In genomic region chr5:47983746-47984583, GRCm38 (mm10) we compare ENCODE assay signal across 8 mouse cellular contexts. TPM values are rescaled to one million over a fixed set of nuclear protein-coding genes. Genes with fewer than 3 reads are reported as not detected.
DNase-seq lines count a peak whose midpoint lies in the region; ATAC-seq and TF ChIP-seq lines count a peak whose summit lies in the region.

No protein-coding gene starts in this region.

- peaks cover 31% of the 10 kb centered on the region for H3K27me3 ChIP-seq in heart, embryonic 16.5 days (ENCODE audit: control insufficient read depth, insufficient read depth, low read length)
- H3K27me3 ChIP-seq in small intestine, adult 2 months (ENCODE audit: control insufficient read depth, insufficient read depth, low read length) = peaks cover 35% of the 10 kb centered on the region

- no peaks in the 10 kb centered on the region for H3K36me3 ChIP-seq in heart, embryonic 16.5 days (ENCODE audit: control insufficient read depth, insufficient read depth)
- H3K36me3 ChIP-seq in small intestine, adult 2 months (ENCODE audit: control insufficient read depth, insufficient read depth, low read length) = no peaks in the 10 kb centered on the region

- H3K9ac ChIP-seq in heart, embryonic 16.5 days (ENCODE audit: low read length) = peak overlapping the region; percentile 84

- TF ChIP-seq CTCF in left cerebral cortex, adult 2 months (IDR thresholded peaks at IDR 0.05) = no peak
- no peak for TF ChIP-seq CTCF in small intestine, adult 2 months (IDR thresholded peaks at IDR 0.05; ENCODE audit: extremely low read depth, insufficient read length, insufficient replicate concordance, low read depth, low read length)

- ATAC-seq in heart, embryonic 16.5 days (replicated peaks; ENCODE audit: extremely low read depth, insufficient read depth, low FRiP score) = no peak

- no peaks in the 10 kb centered on the region for H3K9me3 ChIP-seq in heart, embryonic 16.5 days (replicated peaks; ENCODE audit: control insufficient read depth, low read length)

- peak; percentile 26 to 29 for DNase-seq in left cerebral cortex, adult 2 months (ENCODE audit: extremely low spot score in 1 of 2, low spot score in 2 of 2)
- DNase-seq in left cerebral cortex, adult 11 months (ENCODE audit: low spot score) = no peak
- DNase-seq in embryo, embryonic 11 days = peak; percentile 69
- DNase-seq in kidney, postnatal 10 days = peak; percentile 33
- peak; percentile 25 for DNase-seq in lung, postnatal 10 days
- DNase-seq in cerebellum, adult 8-10 months = no peak

- H3K27ac ChIP-seq in left cerebral cortex, adult 2 months = peak overlapping the region; percentile 77
- H3K27ac ChIP-seq in heart, embryonic 16.5 days (ENCODE audit: low read length) = peak overlapping the region; percentile 10; the same call in 1 of the 2 replicates
- H3K27ac ChIP-seq in small intestine, adult 2 months (ENCODE audit: insufficient read depth, low read depth, low read length) = no peak overlapping the region

- intact Hi-C loops in left cerebral cortex, adult 2 months (cut with DNase I) = loop anchor here (2.0 to 10.0 kb wide), 6 partner anchors 153 to 1539 kb away; no protein-coding TSS in a partner anchor

- TF ChIP-seq POLR2A in small intestine, adult 2 months (IDR thresholded peaks at IDR 0.05; ENCODE audit: low read depth, low read length) = no peak

- WGBS in heart, embryonic 16.5 days = under 1% methylated on average over 38 of the region's 38 CpGs
- WGBS in small intestine, adult 2 months = 2% methylated on average over 38 of the region's 38 CpGs

- H3K4me1 ChIP-seq in heart, embryonic 16.5 days (ENCODE audit: control insufficient read depth, insufficient read depth, low read length) = peaks cover 15% of the 10 kb centered on the region
- H3K4me1 ChIP-seq in small intestine, adult 2 months (ENCODE audit: control insufficient read depth, insufficient read depth, insufficient read length, low read length) = peaks cover 16% of the 10 kb centered on the region

- peak overlapping the region; percentile 94 for H3K4me2 ChIP-seq in heart, embryonic 16.5 days (ENCODE audit: low read depth, low read length)

- H3K4me3 ChIP-seq in left cerebral cortex, adult 2 months = peak overlapping the region; percentile 70
- H3K4me3 ChIP-seq in heart, embryonic 16.5 days (ENCODE audit: low read length) = peak overlapping the region; percentile 86
- H3K4me3 ChIP-seq in small intestine, adult 2 months (ENCODE audit: low read depth, low read length) = peak overlapping the region; percentile 65

RNA-seq across cellular contexts. Expression of gene Slit2, which starts 1.0 kb away (rescaled TPM):
- 10 to 100 TPM; 39.4 to 41.2 TPM for total RNA-seq in left cerebral cortex, adult 2 months (2021)
- polyA plus RNA-seq in heart, embryonic 16.5 days (2015; fragmentation: Nextera tagmentation; extraction: Ambion mirVana) = 14.6 and 19.4 TPM in 2 replicates
- 1.5 and 2.2 TPM in 2 replicates for polyA plus RNA-seq in small intestine, adult 2 months (2012; rRNA removed)

Comparison
In these comparisons a context has a peak if more than half of its experiments do, and no peak if none do; other contexts are left out.
1. DNase-seq: peak in left cerebral cortex, adult 2 months (2 of 2), embryo, embryonic 11 days (single experiment), kidney, postnatal 10 days (single experiment) and lung, postnatal 10 days (single experiment); none in left cerebral cortex, adult 11 months (single experiment) and cerebellum, adult 8-10 months (single experiment).
2. Peak in every context shown above with its lines, with median percentiles within 50 percentile points of each other: H3K4me3 ChIP-seq.